Mouse (Mus musculus): ENCODE measurements around the gene Rbmy. TPM values are rescaled to one million over a fixed set of nuclear protein-coding genes. Genes with fewer than 3 reads are reported as not detected.
"Not testable (repeated sequence)": the region's sequence is repeated elsewhere in the genome, so short reads cannot be mapped to it uniquely, and the experiment has no call there.

The Rbmy gene
- polyA plus RNA-seq (2014; fragmentation: Nextera tagmentation; extraction: Ambion mirVana): not detected in 2 replicates

- not testable (repeated sequence) for H3K27ac ChIP-seq (ENCODE audit: low read length)
- WGBS: no CpG with 5 or more reads among the region's 9 CpGs
Measured at GRCm38 (mm10) chrY:2830380-2830779, at the start of gene Rbmy, which contains the start of gene Gm10256. Gene Rbmy, plus strand, starts transcription at chrY:2830680. Gene Gm10256, plus strand, starts transcription at chrY:2830699.

GRCm38 (mm10) chrY:2796105-2796504, 34.4 kb upstream of the Rbmy start, which contains the start of gene Gm4064:
Gene Gm4064, minus strand, starts transcription at chrY:2796205.
- WGBS: no CpG with 5 or more reads among the region's 8 CpGs
- not testable (repeated sequence) for H3K4me3 ChIP-seq (ENCODE audit: low read depth, low read length); H3K4me2 ChIP-seq (replicated peaks; ENCODE audit: low read depth, low read length); H3K4me1 ChIP-seq (ENCODE audit: control insufficient read depth, insufficient read depth, low read length); H3K9ac ChIP-seq (replicated peaks; ENCODE audit: low read depth, low read length); ATAC-seq (ENCODE audit: insufficient number of reproducible peaks, insufficient read depth, low FRiP score, low read depth); H3K27me3 ChIP-seq (ENCODE audit: control insufficient read depth, insufficient read depth, low read length); H3K27ac ChIP-seq (ENCODE audit: low read length); H3K9me3 ChIP-seq (ENCODE audit: control insufficient read depth, low read depth, low read length); H3K36me3 ChIP-seq (ENCODE audit: control insufficient read depth, insufficient read depth, low read length)

More at GRCm38 (mm10) chrY:2830380-2830779, at the start of gene Rbmy, which contains the start of gene Gm10256:
- H3K4me1 ChIP-seq (ENCODE audit: control insufficient read depth, insufficient read depth, low read length); ATAC-seq (ENCODE audit: insufficient number of reproducible peaks, insufficient read depth, low FRiP score, low read depth); H3K9me3 ChIP-seq (ENCODE audit: control insufficient read depth, low read depth, low read length); H3K4me3 ChIP-seq (ENCODE audit: low read depth, low read length); H3K27me3 ChIP-seq (ENCODE audit: control insufficient read depth, insufficient read depth, low read length); H3K9ac ChIP-seq (replicated peaks; ENCODE audit: low read depth, low read length); H3K36me3 ChIP-seq (ENCODE audit: control insufficient read depth, insufficient read depth, low read length); H3K4me2 ChIP-seq (replicated peaks; ENCODE audit: low read depth, low read length): not testable (repeated sequence)

Other genes starting within 250 kb of the Rbmy start
- gene H2al2c, start 231.6 kb upstream of the Rbmy start, polyA plus RNA-seq (2014; fragmentation: Nextera tagmentation; extraction: Ambion mirVana): not detected in 2 replicates
- not detected in 2 replicates for gene Sry, start 167.0 kb upstream of the Rbmy start, polyA plus RNA-seq (2014; fragmentation: Nextera tagmentation; extraction: Ambion mirVana)
- not detected in 2 replicates for gene H2al2b, start 110.0 kb upstream of the Rbmy start, polyA plus RNA-seq (2014; fragmentation: Nextera tagmentation; extraction: Ambion mirVana)
- not detected in 2 replicates for gene Gm4064, start 34.5 kb upstream of the Rbmy start, polyA plus RNA-seq (2014; fragmentation: Nextera tagmentation; extraction: Ambion mirVana)
- gene Gm10256, start within 50 bp of the Rbmy start, polyA plus RNA-seq (2014; fragmentation: Nextera tagmentation; extraction: Ambion mirVana): not detected in 2 replicates
- gene Gm10352, start 70.3 kb downstream of the Rbmy start, polyA plus RNA-seq (2014; fragmentation: Nextera tagmentation; extraction: Ambion mirVana): 0.56 TPM in 1 of 2 replicates, not detected in the other
- not detected in 2 replicates for gene Gm29289, start 101.9 kb downstream of the Rbmy start, polyA plus RNA-seq (2014; fragmentation: Nextera tagmentation; extraction: Ambion mirVana)